ENCODE assay signal across 22 mouse cellular contexts in the genomic region with DNA sequence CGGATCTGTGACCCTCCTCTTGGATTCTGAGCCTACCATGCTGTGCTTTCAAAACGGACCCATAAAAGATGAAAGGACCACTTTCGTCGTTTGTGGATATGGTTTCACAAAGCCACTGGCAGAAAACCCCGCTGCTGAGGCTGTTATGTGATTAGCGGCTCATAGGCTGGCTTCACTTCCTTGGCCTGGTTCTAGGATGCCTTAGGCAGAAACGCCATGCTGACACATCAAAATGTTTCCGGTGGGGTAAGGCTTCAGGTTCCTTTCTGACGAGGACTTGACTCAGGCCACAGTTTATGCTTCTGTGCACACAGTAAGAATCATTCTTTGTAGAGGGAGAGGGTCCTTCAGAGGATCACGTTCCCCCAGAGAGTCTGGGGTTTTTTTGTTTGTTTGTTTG. TPM values are rescaled to one million over a fixed set of nuclear protein-coding genes. Genes with fewer than 3 reads are reported as not detected.
A peak's percentile ranks its signal among the peaks of the same experiment; 100 is the strongest.
DNase-seq lines count a peak whose midpoint lies in the region; ATAC-seq and TF ChIP-seq lines count a peak whose summit lies in the region.
"Had no signal": no experiment of that assay in that cellular context is flagged by ENCODE, and none has a peak within 500 bp of the region (broad histone marks: within the 10 kb centered on the region; RNA-seq: fewer than 3 reads in every experiment).

No protein-coding gene starts in this region.

- WGBS in kidney, embryonic 14.5 days, result 10% methylated on average over 10 of the region's 10 CpGs
- 7% methylated on average over 10 of the region's 10 CpGs for WGBS in embryonic facial prominence, embryonic 13.5 days
- 22% methylated on average over 10 of the region's 10 CpGs for WGBS in limb, embryonic 12.5 days

- H3K36me3 ChIP-seq in kidney, embryonic 14.5 days (ENCODE audit: control insufficient read depth, insufficient read depth, low read length), result no peaks in the 10 kb centered on the region
- no peaks in the 10 kb centered on the region for H3K36me3 ChIP-seq in embryonic facial prominence, embryonic 13.5 days
- H3K36me3 ChIP-seq in limb, embryonic 12.5 days, result no peaks in the 10 kb centered on the region
- H3K36me3 ChIP-seq: embryonic facial prominence, embryonic 12.5 days; forebrain, embryonic 12.5 days; heart, embryonic 10.5 days; neural tube, embryonic 12.5 days; stomach, embryonic 15.5 days had no signal

- CTCF ChIA-PET in Patski (lab: Charles Lee), result no interaction called here

- H3K4me3 ChIP-seq in kidney, embryonic 14.5 days (ENCODE audit: low read length), result no peak overlapping the region
- no peak overlapping the region for H3K4me3 ChIP-seq in embryonic facial prominence, embryonic 13.5 days
- no peak overlapping the region for H3K4me3 ChIP-seq in limb, embryonic 12.5 days (replicated peaks)
- H3K4me3 ChIP-seq: embryonic facial prominence, embryonic 12.5 days; forebrain, embryonic 12.5 days; heart, embryonic 10.5 days; neural tube, embryonic 12.5 days; stomach, embryonic 15.5 days had no signal

- POLR2A ChIA-PET in Patski (lab: Charles Lee), result no interaction called here

- in situ Hi-C loops in Patski (cut with MboI; ENCODE audit: low pct_unique_long_range_greater_than_20kb), result no loop called here

- no peak for TF ChIP-seq CTCF in Patski (IDR thresholded peaks at IDR 0.05)

- DNase-seq in kidney, postnatal 10 days, result no peak
- DNase-seq in Patski (ENCODE audit: low read depth, low spot score), result peak; percentile 58
- DNase-seq in layer of hippocampus, adult 9-10 months (ENCODE audit: low spot score), result no peak
- DNase-seq in spleen, adult 18-20 months, result no peak
- DNase-seq: B cell, adult 2 months; cerebellum, adult 18-20 months; gastrocnemius, postnatal 14 days; heart, postnatal 4 days; kidney, adult 2 months; lung, postnatal 10 days; thymus, postnatal 25 days had no signal

- H3K9me3 ChIP-seq in kidney, embryonic 14.5 days (ENCODE audit: control insufficient read depth, low read length), result no peaks in the 10 kb centered on the region
- H3K9me3 ChIP-seq in embryonic facial prominence, embryonic 13.5 days, result no peaks in the 10 kb centered on the region
- H3K9me3 ChIP-seq in limb, embryonic 12.5 days, result no peaks in the 10 kb centered on the region
- H3K9me3 ChIP-seq: embryonic facial prominence, embryonic 12.5 days; forebrain, embryonic 12.5 days; heart, embryonic 10.5 days; neural tube, embryonic 12.5 days; stomach, embryonic 15.5 days had no signal

- no peak overlapping the region; the same call in 1 of the 2 replicates for H3K4me2 ChIP-seq in kidney, embryonic 14.5 days (replicated peaks; ENCODE audit: low read depth, low read length)
- H3K4me2 ChIP-seq in embryonic facial prominence, embryonic 13.5 days, result peak overlapping the region; percentile 39
- 0 out of 2 replicates have a peak overlapping the region, but pooled peaks have one; percentile 3 for H3K4me2 ChIP-seq in limb, embryonic 12.5 days
- H3K4me2 ChIP-seq: embryonic facial prominence, embryonic 12.5 days; forebrain, embryonic 12.5 days; midbrain, embryonic 11.5 days; neural tube, embryonic 12.5 days; stomach, embryonic 15.5 days had no signal

- 0 out of 2 replicates have a peak, but pooled peaks cover 3% of the 10 kb centered on the region for H3K4me1 ChIP-seq in kidney, embryonic 14.5 days (ENCODE audit: control insufficient read depth, insufficient read depth, low read length)
- peaks cover 9% of the 10 kb centered on the region for H3K4me1 ChIP-seq in embryonic facial prominence, embryonic 13.5 days
- peaks cover 8% of the 10 kb centered on the region; the same call in 1 of the 2 replicates for H3K4me1 ChIP-seq in limb, embryonic 12.5 days (replicated peaks)
- H3K4me1 ChIP-seq: embryonic facial prominence, embryonic 12.5 days; forebrain, embryonic 12.5 days; heart, embryonic 10.5 days; neural tube, embryonic 12.5 days; stomach, embryonic 15.5 days had no signal

- H3K9ac ChIP-seq in kidney, embryonic 14.5 days (ENCODE audit: low read depth, low read length), result no peak overlapping the region
- no peak overlapping the region for H3K9ac ChIP-seq in embryonic facial prominence, embryonic 13.5 days
- no peak overlapping the region for H3K9ac ChIP-seq in limb, embryonic 12.5 days (replicated peaks)
- H3K9ac ChIP-seq: embryonic facial prominence, embryonic 12.5 days; forebrain, embryonic 12.5 days; liver, embryonic 14.5 days; neural tube, embryonic 12.5 days; stomach, embryonic 15.5 days had no signal

- ATAC-seq in kidney, embryonic 14.5 days (ENCODE audit: low FRiP score, low TSS enrichment), result 0 out of 2 replicates have a peak, but pooled peaks have one; percentile 24
- ATAC-seq in Patski, result peak; percentile 75
- peak; percentile 59; the same call in 1 of the 2 replicates for ATAC-seq in embryonic facial prominence, embryonic 13.5 days (ENCODE audit: insufficient number of reproducible peaks, insufficient read depth, low FRiP score, low TSS enrichment, low read depth)
- no peak for ATAC-seq in limb, embryonic 12.5 days (ENCODE audit: insufficient number of reproducible peaks, insufficient read depth, low FRiP score, low TSS enrichment, low read depth)

- no peak overlapping the region for H3K27ac ChIP-seq in kidney, embryonic 14.5 days (ENCODE audit: low read depth, low read length)
- H3K27ac ChIP-seq in embryonic facial prominence, embryonic 13.5 days, result peak overlapping the region; percentile 4; the same call in 1 of the 2 replicates
- no peak overlapping the region for H3K27ac ChIP-seq in limb, embryonic 12.5 days
- H3K27ac ChIP-seq: embryonic facial prominence, embryonic 12.5 days; forebrain, embryonic 12.5 days; heart, embryonic 10.5 days; liver, embryonic 14.5 days; neural tube, embryonic 12.5 days; stomach, embryonic 15.5 days had no signal

- no peaks in the 10 kb centered on the region for H3K27me3 ChIP-seq in kidney, embryonic 14.5 days (ENCODE audit: control insufficient read depth, insufficient read depth, low read length)
- H3K27me3 ChIP-seq in Patski, result no peaks in the 10 kb centered on the region
- H3K27me3 ChIP-seq in embryonic facial prominence, embryonic 13.5 days, result no peaks in the 10 kb centered on the region
- no peaks in the 10 kb centered on the region for H3K27me3 ChIP-seq in limb, embryonic 12.5 days
- H3K27me3 ChIP-seq: embryonic facial prominence, embryonic 12.5 days; forebrain, embryonic 12.5 days; neural tube, embryonic 12.5 days; stomach, embryonic 15.5 days had no signal

RNA-seq across cellular contexts. Expression of gene Hal, which starts 12.3 kb away (rescaled TPM):
- polyA plus RNA-seq in kidney, embryonic 14.5 days (2014; fragmentation: Nextera tagmentation; extraction: Ambion mirVana), result not detected in 2 replicates
- polyA plus RNA-seq in Patski (2021), result 0.44 TPM
- 0.25 and 0.44 TPM in 2 replicates for polyA plus RNA-seq in embryonic facial prominence, embryonic 13.5 days (2015; fragmentation: Nextera tagmentation; extraction: Ambion mirVana)
- 0.35 TPM in 1 of 2 replicates, not detected in the other for polyA plus RNA-seq in limb, embryonic 12.5 days (2016; fragmentation: Nextera tagmentation; extraction: Ambion mirVana)
- polyA plus RNA-seq: embryonic facial prominence, embryonic 12.5 days; midbrain, embryonic 11.5 days had no signal

RNA-seq across cellular contexts. Expression of gene Amdhd1, which starts 39.0 kb away (rescaled TPM):
- 0.33 and 0.76 TPM in 2 replicates for polyA plus RNA-seq in kidney, embryonic 14.5 days (2014; fragmentation: Nextera tagmentation; extraction: Ambion mirVana)
- 0.09 TPM for polyA plus RNA-seq in Patski (2021)
- 0.21 and 0.48 TPM in 2 replicates for polyA plus RNA-seq in embryonic facial prominence, embryonic 13.5 days (2015; fragmentation: Nextera tagmentation; extraction: Ambion mirVana)
- 0.40 and 0.79 TPM in 2 replicates for polyA plus RNA-seq in limb, embryonic 12.5 days (2016; fragmentation: Nextera tagmentation; extraction: Ambion mirVana)
- polyA plus RNA-seq: neural tube, embryonic 12.5 days had no signal

RNA-seq across cellular contexts. Expression of gene Ccdc38, which starts 39.6 kb away (rescaled TPM):
- polyA plus RNA-seq in kidney, embryonic 14.5 days (2014; fragmentation: Nextera tagmentation; extraction: Ambion mirVana), result 0.28 and 0.49 TPM in 2 replicates
- 0.12 TPM for polyA plus RNA-seq in Patski (2021)
- 0.56 and 0.62 TPM in 2 replicates for polyA plus RNA-seq in embryonic facial prominence, embryonic 13.5 days (2015; fragmentation: Nextera tagmentation; extraction: Ambion mirVana)
- polyA plus RNA-seq in limb, embryonic 12.5 days (2016; fragmentation: Nextera tagmentation; extraction: Ambion mirVana), result 0.41 and 0.51 TPM in 2 replicates
- polyA plus RNA-seq: kidney, adult 2 months; small intestine, adult 2 months had no signal

RNA-seq across cellular contexts. Expression of gene Lta4h, which starts 47.7 kb away (rescaled TPM):
- 146 and 179 TPM in 2 replicates for polyA plus RNA-seq in kidney, embryonic 14.5 days (2014; fragmentation: Nextera tagmentation; extraction: Ambion mirVana)
- polyA plus RNA-seq in Patski (2021), result 100 TPM
- polyA plus RNA-seq in embryonic facial prominence, embryonic 13.5 days (2015; fragmentation: Nextera tagmentation; extraction: Ambion mirVana), result 206 and 215 TPM in 2 replicates
- 200 and 209 TPM in 2 replicates for polyA plus RNA-seq in limb, embryonic 12.5 days (2016; fragmentation: Nextera tagmentation; extraction: Ambion mirVana)
